Mouse (Mus musculus) lung, postnatal 4 days (tissue): ENCODE results near the gene Impdh1.
"Not testable (repeated sequence)": the region's sequence is repeated elsewhere in the genome, so short reads cannot be mapped to it uniquely, and the experiment has no call there.

Experiments
- DNase-seq, 2 experiments: peaks; one replicate each; pipeline ENCODE4 v3.0.0; 2021

Gene Impdh1

DNA sequence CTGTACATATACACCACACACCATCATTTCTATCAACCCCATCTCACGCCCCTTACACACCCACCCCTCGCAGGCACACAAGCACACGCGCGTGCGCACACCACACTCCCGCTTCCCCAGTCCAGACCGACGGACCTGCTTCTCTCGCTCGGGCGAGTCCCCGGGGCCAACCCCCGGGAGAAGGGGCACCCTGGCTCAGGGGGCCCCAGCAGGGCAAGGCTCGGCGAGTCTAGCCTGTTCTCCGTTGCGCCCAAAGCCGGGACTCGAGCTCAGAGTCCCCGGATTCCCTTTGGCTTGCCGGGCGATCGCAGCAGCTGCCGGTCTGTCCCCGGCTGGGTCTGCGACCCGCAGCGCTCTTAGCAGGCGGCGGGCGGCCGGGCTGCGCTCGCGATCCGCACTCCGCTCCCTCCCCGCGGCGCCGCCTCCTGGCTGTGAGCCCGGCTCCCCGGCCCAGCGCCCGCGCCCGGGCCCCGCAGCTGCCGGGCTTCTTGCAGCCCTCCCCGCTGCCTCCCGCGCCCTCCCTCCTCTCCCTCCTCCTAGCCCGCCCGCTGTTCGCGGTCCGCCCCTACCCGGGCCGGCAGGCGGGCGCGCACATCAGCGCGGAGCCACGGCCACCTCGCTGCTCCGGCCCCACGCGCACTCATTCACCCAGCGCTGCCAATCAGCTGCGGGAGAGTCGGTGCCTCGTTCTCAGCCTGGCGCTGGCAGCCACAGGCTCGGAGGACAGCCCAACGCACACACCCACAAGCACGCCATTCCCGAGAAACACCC is 37.1 kb downstream of the Impdh1 start, which contains the start of gene Prrt4:
Gene Prrt4 (minus strand): TSS at position 697 of the 771 bp plus-strand sequence.
- peak; percentile 60 to 72 for DNase-seq

DNA sequence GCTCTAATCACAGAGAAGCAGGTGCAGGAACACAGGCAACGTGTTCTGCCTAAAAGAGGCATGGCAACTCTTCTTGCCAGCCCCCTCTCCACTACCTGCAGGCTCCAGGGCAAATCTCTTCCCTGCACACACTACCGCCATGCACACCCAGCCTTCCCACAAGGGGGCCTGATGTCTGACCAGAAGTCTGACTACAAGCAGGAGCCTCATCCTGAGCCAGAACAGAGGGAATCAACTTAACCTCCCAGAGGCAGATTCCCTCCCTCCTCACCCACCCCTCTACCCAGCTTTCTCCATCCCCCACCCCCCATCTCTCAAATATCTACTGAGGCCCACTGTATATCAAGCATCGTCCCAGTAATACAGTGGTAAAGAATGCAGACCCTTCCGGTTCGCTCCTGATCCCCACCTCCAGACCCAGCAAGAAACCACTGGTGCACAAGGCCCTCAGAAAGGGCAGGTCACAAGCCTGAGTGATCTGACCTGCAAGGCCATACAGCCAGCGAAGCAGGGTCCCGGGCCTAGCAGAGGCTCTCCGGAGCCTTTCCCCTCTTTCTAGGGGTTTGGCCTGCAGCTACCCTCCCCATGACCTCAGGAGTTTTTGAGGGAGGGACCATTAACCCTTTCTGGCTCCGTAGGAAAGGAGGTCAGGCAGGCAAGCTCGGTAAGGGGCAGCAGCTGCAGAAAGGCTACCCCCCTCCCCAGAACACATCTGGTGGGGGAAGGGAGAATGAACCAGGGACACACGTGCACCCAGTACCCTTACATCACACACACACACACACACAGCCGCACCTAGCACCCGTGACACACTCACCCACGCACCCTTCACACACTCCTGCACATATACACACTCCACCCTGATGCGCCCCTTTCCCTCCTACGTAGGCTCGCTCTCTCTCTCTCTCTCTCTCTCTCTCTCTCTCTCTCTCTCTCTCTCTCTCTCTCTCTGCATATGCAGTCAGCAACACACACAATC is 38.0 kb downstream of the Impdh1 start:
- no peak for DNase-seq

DNA sequence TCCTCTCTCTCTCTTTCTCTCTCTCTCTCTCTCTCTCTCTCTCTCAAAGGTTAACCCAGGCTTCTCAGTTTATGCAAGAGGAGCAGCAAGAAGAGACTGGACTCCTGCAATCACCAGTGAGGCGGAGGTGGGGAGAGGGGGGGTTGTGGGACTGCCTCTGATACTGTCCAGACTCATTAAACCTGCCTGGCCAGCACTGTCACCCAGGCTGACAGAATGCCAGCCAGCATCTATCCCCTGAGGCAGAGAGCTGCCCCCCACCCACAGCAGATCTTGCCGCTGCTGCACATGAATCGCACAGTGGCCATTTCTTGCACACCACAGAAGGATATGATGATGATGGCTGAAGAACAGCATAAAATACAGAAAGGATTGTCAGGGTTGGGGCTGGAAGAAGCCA is 41.1 kb downstream of the Impdh1 start:
- DNase-seq, result no peak

DNA sequence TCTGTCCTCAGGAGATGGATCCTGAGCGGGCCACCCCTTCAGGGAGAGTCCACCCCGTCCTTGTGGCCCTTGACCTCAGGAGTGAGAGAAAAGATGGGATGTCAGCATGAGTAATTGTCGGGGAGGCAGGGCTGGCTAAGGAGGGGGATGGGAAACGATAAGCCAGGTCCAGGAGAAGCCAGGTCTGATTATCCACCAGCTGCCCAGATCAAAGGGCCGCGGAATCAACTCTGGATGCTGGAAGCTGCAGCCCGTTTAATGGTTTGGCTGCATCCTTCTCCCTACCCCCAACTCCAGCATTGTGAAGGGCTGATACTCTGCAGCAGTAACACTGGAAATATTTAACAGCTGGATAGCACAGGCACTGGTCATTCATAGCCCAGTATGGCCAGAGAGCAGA is 41.8 kb downstream of the Impdh1 start:
- no peak for DNase-seq

DNA sequence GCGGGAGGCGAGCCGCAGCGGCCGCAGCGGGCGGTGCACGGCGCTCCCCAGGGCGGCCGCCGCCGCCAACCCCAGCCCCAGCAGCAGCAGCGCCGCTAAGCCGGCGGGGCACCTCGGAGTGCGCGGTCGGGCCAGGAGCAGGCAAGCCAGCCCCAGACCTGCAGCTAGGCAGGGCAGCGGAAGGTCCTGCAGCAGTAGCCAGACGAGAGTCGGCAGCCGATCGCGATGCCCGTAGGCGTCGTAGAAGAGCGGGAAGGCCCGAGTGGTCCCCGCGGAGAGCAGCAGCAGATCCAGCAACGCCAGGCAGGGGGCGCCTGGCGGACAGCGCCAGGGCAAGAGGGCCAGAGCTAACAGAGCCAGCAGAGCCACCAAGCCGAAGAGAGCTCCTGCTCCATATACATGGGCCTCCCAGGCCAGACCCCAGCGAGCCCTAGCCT is 45.2 kb downstream of the Impdh1 start:
- peak; percentile 87 to 89 for DNase-seq

DNA sequence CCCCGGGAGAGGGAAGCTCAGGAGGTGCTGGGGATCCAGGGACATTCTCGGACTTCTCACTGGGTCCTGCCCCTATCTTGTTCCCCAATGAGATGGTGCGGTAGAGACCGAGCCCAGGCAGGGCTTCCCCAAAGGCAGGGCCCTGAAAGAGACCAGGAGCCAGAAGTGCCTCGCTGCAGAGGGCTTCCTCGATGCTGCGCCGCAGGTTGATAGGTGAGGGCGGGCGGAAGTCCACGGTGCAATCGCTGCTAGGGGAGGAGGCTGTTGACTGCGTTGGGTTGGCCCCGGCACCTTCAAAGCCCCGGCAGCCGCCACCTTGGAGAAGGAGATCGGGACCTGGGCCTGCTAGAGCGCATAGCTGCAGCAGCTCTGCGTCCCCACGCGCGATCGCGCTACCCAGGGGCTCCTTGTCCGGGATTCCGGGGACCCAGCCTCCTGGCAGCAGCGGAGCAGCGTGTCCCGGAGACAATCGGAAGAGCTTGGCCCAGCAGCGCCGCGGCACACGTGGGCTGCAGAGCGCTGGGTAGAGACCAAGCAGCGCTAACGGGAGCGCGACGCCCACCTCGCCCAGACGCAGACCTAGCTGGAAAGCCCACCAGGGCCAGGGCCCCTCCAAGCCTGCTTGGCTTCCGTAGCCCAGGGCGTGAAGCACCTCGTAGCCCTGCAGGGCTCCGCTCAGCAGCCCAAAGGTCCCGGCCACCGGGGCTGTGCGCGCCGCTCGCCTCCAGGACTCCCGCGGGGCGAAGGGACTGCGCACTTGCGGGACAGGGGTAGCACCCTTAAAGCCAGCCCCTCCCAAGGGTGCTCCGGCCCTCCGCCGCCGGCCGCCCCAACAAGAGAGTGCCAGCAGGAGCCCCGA is 45.9 kb downstream of the Impdh1 start:
- DNase-seq, result peak; percentile 43 to 44

DNA sequence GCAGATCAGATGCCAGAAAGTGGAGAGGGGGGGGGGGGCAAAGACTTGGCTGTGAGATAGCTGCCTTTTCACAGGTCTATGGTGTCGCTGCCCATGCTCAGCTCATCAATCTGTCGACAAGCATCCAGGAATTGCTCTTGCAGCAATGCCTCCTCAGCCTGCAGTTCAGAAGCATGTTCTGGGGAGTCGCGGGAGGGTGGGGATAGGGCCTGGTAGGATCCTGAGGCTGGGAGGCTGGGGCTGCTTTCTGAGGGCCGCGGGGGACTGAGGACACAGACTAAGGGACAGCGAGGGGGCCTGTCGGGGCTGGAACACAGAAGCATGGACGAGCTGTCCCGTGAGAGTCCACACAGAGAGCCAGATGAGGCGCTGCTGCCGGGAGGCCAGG is 46.5 kb downstream of the Impdh1 start:
- no peak for DNase-seq

DNA sequence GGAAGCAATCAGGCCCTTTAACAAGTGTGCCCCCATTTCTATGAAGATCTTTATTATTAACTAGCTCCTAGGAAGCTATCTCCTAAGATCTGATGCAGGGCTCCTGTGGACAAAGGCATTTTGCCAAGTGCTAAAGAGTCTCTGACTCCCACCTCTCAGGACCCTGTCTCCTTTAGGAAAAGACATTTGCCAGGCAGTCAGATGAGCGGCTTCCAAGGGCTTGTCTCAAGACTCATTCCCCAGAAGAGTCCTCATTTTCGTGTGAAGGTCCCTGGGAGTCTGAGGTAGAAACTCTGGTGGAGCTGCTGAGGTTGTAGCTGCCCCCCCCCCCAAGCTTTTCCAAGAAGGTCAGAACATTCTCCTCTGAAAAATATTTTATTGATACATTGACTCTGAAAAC is 47.3 kb downstream of the Impdh1 start:
- DNase-seq, result no peak

DNA sequence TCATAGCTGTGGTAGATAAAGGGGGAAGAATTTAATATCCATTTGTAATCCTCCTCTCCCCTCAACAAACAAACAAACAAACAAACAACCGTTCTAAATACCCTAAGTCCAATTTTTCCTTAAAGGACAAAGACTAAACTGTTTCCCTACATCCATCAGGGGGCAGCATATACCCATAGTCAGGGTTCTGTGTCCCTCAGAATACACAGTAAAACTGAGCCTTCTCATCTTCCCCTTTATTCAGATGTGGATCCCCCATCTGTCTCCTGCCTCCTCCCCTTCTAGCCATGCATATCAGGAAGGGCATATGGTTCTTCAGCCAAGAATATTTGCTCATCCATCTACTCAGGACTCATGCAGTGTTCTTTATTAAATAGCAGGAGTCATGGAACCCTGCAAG is 50.0 kb downstream of the Impdh1 start:
- DNase-seq, result peak in 1 of 2 experiments; percentile 43

DNA sequence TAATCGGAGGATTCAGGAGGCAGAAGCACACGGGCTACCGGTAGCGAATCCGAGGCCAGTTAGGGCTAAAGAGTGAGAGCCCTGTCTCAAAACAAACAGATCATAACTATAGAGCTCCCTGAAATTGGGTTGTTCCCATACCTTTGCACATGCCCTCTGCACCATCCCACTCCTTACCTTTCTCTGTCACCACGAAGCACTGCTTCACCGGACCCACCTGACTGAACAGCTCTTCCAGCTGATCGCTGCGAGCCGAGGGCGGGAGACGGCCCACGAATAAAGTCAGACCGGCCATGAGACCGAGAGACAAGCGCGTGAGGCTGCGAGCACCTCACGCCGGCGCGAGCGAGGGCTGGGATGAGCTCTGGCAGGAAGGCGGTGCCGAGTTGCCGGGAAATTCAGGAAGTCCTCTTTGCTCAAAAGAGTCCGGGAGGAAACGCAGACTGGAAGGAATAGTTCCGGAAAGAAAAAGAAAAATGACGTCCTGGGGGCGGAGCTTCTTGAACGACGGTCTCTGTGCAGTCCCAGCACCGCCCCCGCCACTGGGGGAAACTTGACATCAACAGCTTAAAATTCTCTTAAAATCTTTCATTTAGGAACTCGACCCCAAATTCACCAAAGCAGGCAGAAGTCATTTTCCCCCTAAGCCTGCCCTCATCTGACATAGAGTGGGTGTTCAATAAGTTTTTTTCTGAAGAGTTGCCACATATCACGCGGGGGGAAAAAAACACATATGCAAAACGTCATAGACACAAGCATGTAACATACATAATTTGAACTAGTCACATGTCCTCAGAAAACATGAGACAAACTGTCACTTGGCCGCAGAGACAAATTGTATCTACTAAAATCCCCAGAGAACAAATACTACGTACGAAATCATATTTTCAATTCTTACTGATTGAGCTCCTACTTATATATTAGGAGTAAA is 51.6 kb downstream of the Impdh1 start, which contains the start of gene Rbm28:
Gene Rbm28 (minus strand): TSS at position 693 of the 931 bp plus-strand sequence.
- DNase-seq, result peak; percentile 86 to 92

DNA sequence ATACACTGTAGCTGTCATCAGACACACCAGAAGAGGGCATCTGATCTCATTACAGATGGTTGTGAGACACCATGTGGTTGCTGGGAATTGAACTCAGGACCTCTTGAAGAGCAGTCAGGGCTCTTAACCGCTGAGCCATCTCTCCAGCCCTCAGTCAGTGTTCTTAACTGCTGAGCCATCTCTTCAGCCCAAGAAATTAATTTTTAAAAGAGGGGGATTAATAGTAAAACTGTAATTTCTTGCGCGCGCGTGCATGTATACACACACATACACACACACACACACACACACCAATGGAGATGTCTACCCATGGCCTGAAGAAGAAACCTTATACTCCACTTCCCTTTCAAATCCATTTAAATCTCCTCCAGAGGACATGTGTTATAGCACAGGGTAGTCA is 54.9 kb downstream of the Impdh1 start:
- DNase-seq, result not testable (repeated sequence)

DNA sequence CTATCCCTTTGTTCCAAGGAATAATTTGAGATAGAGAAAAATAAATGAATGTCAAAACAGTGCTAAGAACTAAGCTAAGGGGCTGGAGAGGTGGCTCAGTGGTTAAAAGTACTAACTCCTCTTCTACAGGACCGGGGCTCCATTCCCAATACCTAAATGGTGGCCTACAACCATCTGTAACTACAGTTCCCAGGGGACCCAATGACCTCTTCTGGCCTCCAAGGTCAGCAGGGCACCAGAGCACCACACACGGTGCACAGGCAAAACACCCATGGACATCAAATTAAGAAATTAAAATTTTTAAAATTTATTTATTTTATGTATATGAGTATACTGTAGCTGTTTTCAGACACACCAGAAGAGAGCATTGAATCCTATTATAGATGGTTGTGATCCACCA is 55.4 kb downstream of the Impdh1 start:
- DNase-seq, result no peak

DNA sequence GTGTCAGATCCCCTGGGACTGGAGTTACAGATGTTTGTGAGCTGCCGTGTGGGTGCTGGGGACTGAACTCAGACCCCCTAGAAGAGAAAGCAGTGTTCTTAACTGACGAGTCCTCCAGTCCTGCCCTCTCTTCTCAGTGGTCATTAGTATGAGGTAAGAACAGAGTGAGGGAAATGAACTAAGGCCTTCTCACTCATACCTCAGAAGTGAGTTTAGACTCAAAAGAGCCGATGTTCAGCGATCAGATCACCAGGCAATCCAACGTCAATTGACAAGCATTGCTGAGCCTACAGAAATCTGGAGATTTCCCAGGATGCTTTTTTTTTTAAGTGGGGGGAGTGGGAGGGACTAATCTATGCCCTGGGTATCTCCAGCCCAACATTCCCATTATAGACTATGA is 59.8 kb downstream of the Impdh1 start:
- no peak for DNase-seq
